Mouse (Mus musculus) CH12.LX (cell line): ENCODE measurements around the gene Ttf2. TPM values are rescaled to one million over a fixed set of nuclear protein-coding genes. Genes with fewer than 3 reads are reported as not detected.

Experiments
- DNase-seq: peaks from one replicate; pipeline ENCODE4 v3.0.0-alpha.2; 2013; ENCODE audit errors: extremely low read depth
- H3K27ac ChIP-seq: 2 replicates; pipeline ENCODE4 v1.5.1; 2012; ENCODE audit warnings: low read depth, mild to moderate bottlenecking, control low read depth, moderate library complexity; ENCODE audit not compliant: insufficient read depth
- H3K27me3 ChIP-seq: replicated peaks from 2 replicates; pipeline ENCODE3; 2012; ENCODE audit warnings: inconsistent platforms
- H3K36me3 ChIP-seq, 2 experiments: replicated peaks in 1 of 2; 2 replicates each; pipeline versions ENCODE3 to v1.6.1; 2012; ENCODE audit warnings: inconsistent platforms in 1 of 2, low read length in 1 of 2, mild to moderate bottlenecking in 1 of 2, mixed read lengths in 1 of 2, moderate library complexity in 1 of 2; ENCODE audit not compliant: control insufficient read depth in 1 of 2, insufficient read depth in 1 of 2
- H3K4me1 ChIP-seq, 2 experiments: 2 replicates each; pipeline ENCODE4 v1.6.1; 2012; ENCODE audit warnings: inconsistent platforms in 1 of 2, moderate library complexity in 1 of 2; ENCODE audit not compliant: insufficient read depth in 2 of 2, control insufficient read depth in 1 of 2
- H3K4me2 ChIP-seq: 2 replicates; pipeline ENCODE4 v1.6.1; 2012; ENCODE audit warnings: low read depth, mild to moderate bottlenecking, control low read depth; ENCODE audit not compliant: poor library complexity, insufficient read depth, severe bottlenecking
- H3K4me3 ChIP-seq, 3 experiments: fragments of 150-350 bp in 1 of 3; sonication (generic) in 1 of 3; replicated peaks in 1 of 3; 2 replicates each; pipeline versions ENCODE3 to v1.5.1; 2011 to 2012; ENCODE audit warnings: low read depth in 2 of 3, low read length in 2 of 3, mild to moderate bottlenecking in 2 of 3, moderate library complexity in 2 of 3, control low read depth in 1 of 3, improper control_type of control experiment in 1 of 3, inconsistent platforms in 1 of 3, mixed read lengths in 1 of 3; ENCODE audit not compliant: poor library complexity in 1 of 3
- H3K79me2 ChIP-seq: replicated peaks from 2 replicates; pipeline ENCODE4 v1.6.1; 2012; ENCODE audit warnings: mild to moderate bottlenecking, moderate library complexity; ENCODE audit not compliant: control insufficient read depth, poor library complexity, insufficient read depth, severe bottlenecking; ENCODE audit errors: extremely low read depth
- H3K9ac ChIP-seq: 2 replicates; pipeline ENCODE4 v1.6.1; 2012; ENCODE audit warnings: low read depth, mild to moderate bottlenecking, control low read depth, moderate library complexity; ENCODE audit not compliant: insufficient read depth
- H3K9me3 ChIP-seq: replicated peaks from 2 replicates; pipeline ENCODE3; 2012; ENCODE audit warnings: low read length, inconsistent platforms, mixed read lengths
- CHD1 ChIP-seq: IDR thresholded peaks from 2 replicates; pipeline ENCODE4 v1.6.1; 2012; ENCODE audit warnings: low read depth, low read length, improper control_type of control experiment, inconsistent platforms
- E2F4 ChIP-seq: IDR thresholded peaks from 2 replicates; pipeline ENCODE4 v1.6.1; 2011; ENCODE audit warnings: low read depth, low read length, improper control_type of control experiment; ENCODE audit not compliant: insufficient replicate concordance
- ELF1 ChIP-seq: IDR thresholded peaks from 2 replicates; pipeline ENCODE4 v1.6.1; 2014; ENCODE audit warnings: low read depth, mild to moderate bottlenecking, inconsistent platforms, low read length, improper control_type of control experiment
- ETS1 ChIP-seq: conservative IDR thresholded peaks from 2 replicates; pipeline ENCODE4 v1.6.1; 2012; ENCODE audit warnings: low read depth, mild to moderate bottlenecking, inconsistent platforms, low read length, improper control_type of control experiment, moderate library complexity
- HCFC1 ChIP-seq: IDR thresholded peaks from 2 replicates; pipeline ENCODE4 v1.6.1; 2012; ENCODE audit warnings: low read depth, mild to moderate bottlenecking, inconsistent platforms, low read length, improper control_type of control experiment
- IRF4 ChIP-seq: IDR thresholded peaks from 2 replicates; pipeline ENCODE4 v1.6.1; 2014; ENCODE audit warnings: low read depth, mild to moderate bottlenecking, inconsistent platforms, low read length, improper control_type of control experiment
- JUND ChIP-seq: conservative IDR thresholded peaks from 2 replicates; pipeline ENCODE4 v1.6.1; 2011; ENCODE audit warnings: low read depth, low read length, improper control_type of control experiment
- KAT2A ChIP-seq: IDR thresholded peaks from 2 replicates; pipeline ENCODE4 v1.6.1; 2012; ENCODE audit warnings: low read length, improper control_type of control experiment, inconsistent platforms; ENCODE audit not compliant: insufficient replicate concordance
- MAX ChIP-seq: IDR thresholded peaks from 2 replicates; pipeline ENCODE4 v1.6.1; 2011; ENCODE audit warnings: low read length, improper control_type of control experiment
- MEF2A ChIP-seq: IDR thresholded peaks from 2 replicates; pipeline ENCODE4 v1.6.1; 2014; ENCODE audit warnings: low read depth, mild to moderate bottlenecking, inconsistent platforms, low read length, improper control_type of control experiment, borderline replicate concordance
- MXI1 ChIP-seq: IDR thresholded peaks from 2 replicates; pipeline ENCODE4 v1.6.1; 2011; ENCODE audit warnings: mild to moderate bottlenecking, low read depth, low read length, improper control_type of control experiment
- NELFE ChIP-seq: IDR thresholded peaks from 2 replicates; pipeline ENCODE4 v1.6.1; 2011; ENCODE audit warnings: low read depth, low read length, improper control_type of control experiment
- POLR2AphosphoS2 ChIP-seq: IDR thresholded peaks from 2 replicates; pipeline ENCODE4 v1.6.1; 2011; ENCODE audit warnings: low read depth, low read length, improper control_type of control experiment
- RAD21 ChIP-seq: IDR thresholded peaks from 2 replicates; pipeline ENCODE4 v1.6.1; 2011; ENCODE audit warnings: low read depth, mild to moderate bottlenecking, low read length, improper control_type of control experiment, moderate library complexity
- SIN3A ChIP-seq: IDR thresholded peaks from 2 replicates; pipeline ENCODE4 v1.6.1; 2012; ENCODE audit warnings: low read length, improper control_type of control experiment, inconsistent platforms
- SMC3 ChIP-seq: IDR thresholded peaks from 2 replicates; pipeline ENCODE4 v1.6.1; 2011; ENCODE audit warnings: low read depth, low read length, improper control_type of control experiment
- TBP ChIP-seq: conservative IDR thresholded peaks from 2 replicates; pipeline ENCODE4 v1.6.1; 2011; ENCODE audit warnings: low read depth, low read length, improper control_type of control experiment
- TCF12 ChIP-seq: IDR thresholded peaks from 2 replicates; pipeline ENCODE4 v1.6.1; 2014; ENCODE audit warnings: low read depth, mild to moderate bottlenecking, inconsistent platforms, low read length, improper control_type of control experiment
- UBTF ChIP-seq: IDR thresholded peaks from 2 replicates; pipeline ENCODE4 v1.6.1; 2012; ENCODE audit warnings: low read depth, mild to moderate bottlenecking, inconsistent platforms, low read length, improper control_type of control experiment, moderate library complexity
- USF1 ChIP-seq: IDR thresholded peaks from 2 replicates; pipeline ENCODE4 v1.6.1; 2014; ENCODE audit warnings: low read depth, mild to moderate bottlenecking, inconsistent platforms, low read length, improper control_type of control experiment
- ZC3H11A ChIP-seq: IDR thresholded peaks from 2 replicates; pipeline ENCODE4 v1.6.1; 2012; ENCODE audit warnings: low read depth, mild to moderate bottlenecking, inconsistent platforms, low read length, improper control_type of control experiment
- ZKSCAN1 ChIP-seq: IDR thresholded peaks from 2 replicates; pipeline ENCODE4 v1.6.1; 2012; ENCODE audit warnings: low read depth, inconsistent platforms, low read length, improper control_type of control experiment, borderline replicate concordance
- ZMIZ1 ChIP-seq: IDR thresholded peaks from 2 replicates; pipeline ENCODE4 v1.6.1; 2012; ENCODE audit warnings: low read depth, mild to moderate bottlenecking, inconsistent platforms, low read length, improper control_type of control experiment
- dilution Hi-C: fragments of 300-500 bp; cut with MboI; formaldehyde crosslinking; loops from 2 replicates; pipeline ENCODE4 v1.14.3; 2020; ENCODE audit warnings: low sequenced_read_pairs; ENCODE audit not compliant: extremely low pct_unique_long_range_greater_than_20kb, extremely low pct_ligation_motif_present
- in situ Hi-C: fragments of 300-500 bp; cut with MboI; formaldehyde crosslinking; loops from 3 replicates; pipeline ENCODE4 v1.14.3; 2019; ENCODE audit warnings: low sequenced_read_pairs, low pct_ligation_motif_present, low pct_unique_long_range_greater_than_20kb, mixed read lengths
- polyA plus RNA-seq: library from polyadenylated mRNA; unstranded; fragments of >175 nt; gene quantifications from 2 replicates; pipeline ENCODE4 v1.2.1, GENCODE M21; 2012; ENCODE audit warnings: low read depth; ENCODE audit not compliant: insufficient read length
- total RNA-seq, 2 experiments: library from RNA; depleted of rRNA; stranded (reverse); fragments of 300-350 nt in 1 of 2; fragments of >200 nt in 1 of 2; gene quantifications; 2 replicates each; pipeline ENCODE4 v1.2.3; 2012 to 2014

Gene Ttf2
- total and polyA plus RNA-seq, 3 experiments: 27.2 to 34.0 (median 29.7) TPM

GRCm38 (mm10) chr3:100911498-100912213 is 57.8 kb downstream of the Ttf2 start:
- Histone ChIP-seq H3K4me3 (no peak overlapping the region), H3K27me3 (no peaks in the 10 kb centered on the region), H3K27ac (no peak overlapping the region; the same call in 1 of the 2 replicates), H3K36me3 (no peaks in the 10 kb centered on the region), H3K9me3 (no peaks in the 10 kb centered on the region), H3K79me2 (no peaks in the 10 kb centered on the region), H3K4me2 (no peak overlapping the region), H3K9ac (no peak overlapping the region), H3K4me1 (peaks cover 10 to 11% of the 10 kb centered on the region in 2 experiments; a peak in 3 of 4 replicates)
- dilution Hi-C loops: no loop called here
- TF ChIP-seq MXI1 (no peak), ZKSCAN1 (no peak), TBP (no peak), HCFC1 (no peak), MAX (no peak), SMC3 (no peak), E2F4 (no peak), ZMIZ1 (no peak), SIN3A (no peak), UBTF (no peak), KAT2A (no peak), USF1 (no peak), POLR2AphosphoS2 (no peak)
- in situ Hi-C loops: loop anchor here (25.0 kb wide), 1 partner anchor 149 kb away; no protein-coding TSS in a partner anchor
- DNase-seq: no peak

GRCm38 (mm10) chr3:100911026-100911425 is 58.4 kb downstream of the Ttf2 start:
- Histone ChIP-seq H3K4me3 (no peak overlapping the region), H3K9me3 (no peaks in the 10 kb centered on the region), H3K27me3 (no peaks in the 10 kb centered on the region), H3K9ac (no peak overlapping the region), H3K4me1 (peaks cover 10 to 17% of the 10 kb centered on the region in 2 experiments), H3K27ac (no peak overlapping the region), H3K79me2 (no peaks in the 10 kb centered on the region), H3K36me3 (no peaks in the 10 kb centered on the region), H3K4me2 (no peak overlapping the region)
- in situ Hi-C loops: loop anchor here (25.0 kb wide), 1 partner anchor 149 kb away; no protein-coding TSS in a partner anchor
- dilution Hi-C loops: no loop called here
- DNase-seq: no peak
- TF ChIP-seq TCF12: no peak
- TF ChIP-seq E2F4: no peak
- TF ChIP-seq ZC3H11A: no peak
- TF ChIP-seq CHD1: no peak
- TF ChIP-seq IRF4: no peak
- no peak for TF ChIP-seq MXI1
- no peak for TF ChIP-seq ELF1
- TF ChIP-seq UBTF: no peak
- TF ChIP-seq ETS1: no peak
- TF ChIP-seq RAD21: no peak
- no peak for TF ChIP-seq NELFE
- TF ChIP-seq HCFC1: no peak
- TF ChIP-seq JUND: no peak
- no peak for TF ChIP-seq MEF2A
- TF ChIP-seq, all 38 proteins: peak for 0
